Mouse (Mus musculus): ENCODE measurements around the gene Sval1.

Gene Sval1

DNA sequence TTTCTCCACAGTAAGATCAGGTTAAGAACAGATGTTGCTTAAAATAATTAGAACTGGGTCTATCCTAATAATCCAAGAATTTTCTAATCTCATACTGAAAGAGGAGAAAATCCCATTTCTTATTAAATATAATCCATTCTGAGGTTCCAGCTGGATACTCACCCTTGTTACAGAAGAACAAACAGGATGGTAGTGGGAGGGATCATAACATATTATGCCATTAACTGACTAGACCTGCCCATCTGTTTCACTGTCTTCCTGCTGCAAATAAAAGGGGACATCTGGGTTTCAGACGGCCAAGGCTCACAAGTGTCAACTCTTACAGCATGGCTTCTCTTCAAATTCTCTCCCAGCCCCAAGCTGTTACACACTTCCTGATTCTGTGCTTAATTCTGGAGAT lies at the start of gene Sval1:
TSS of gene Sval1 (plus strand) at position 301 of the 400 bp plus-strand sequence.
- no peak for DNase-seq (ENCODE audit: low spot score in 2 of 2)

GRCm38 (mm10) chr6:41911625-41912024 lies 39.8 kb upstream of the Sval1 start:
- DNase-seq (ENCODE audit: low spot score in 2 of 2), result peak in 1 of 2 experiments; percentile 21

DNA sequence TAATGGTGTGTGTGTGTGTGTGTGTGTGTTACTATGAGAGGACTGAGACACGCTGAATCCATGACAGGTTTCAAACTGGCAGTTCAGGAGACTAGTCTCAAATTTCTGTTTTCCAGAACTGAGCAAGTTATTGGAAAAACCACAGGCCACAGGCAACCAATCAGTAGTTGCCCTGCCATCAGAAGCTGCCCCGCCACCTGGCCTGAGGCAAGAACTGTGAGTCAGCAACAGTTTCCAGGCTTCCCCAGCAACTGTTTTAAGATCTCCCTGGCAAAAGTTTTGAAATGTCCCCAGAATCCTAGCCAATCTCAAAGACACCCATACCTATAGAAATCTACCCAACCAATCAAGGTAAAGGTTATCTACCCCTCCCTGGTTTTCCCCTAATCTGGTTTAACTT lies 36.5 kb upstream of the Sval1 start:
- DNase-seq (ENCODE audit: low spot score in 2 of 2), result no peak

DNA sequence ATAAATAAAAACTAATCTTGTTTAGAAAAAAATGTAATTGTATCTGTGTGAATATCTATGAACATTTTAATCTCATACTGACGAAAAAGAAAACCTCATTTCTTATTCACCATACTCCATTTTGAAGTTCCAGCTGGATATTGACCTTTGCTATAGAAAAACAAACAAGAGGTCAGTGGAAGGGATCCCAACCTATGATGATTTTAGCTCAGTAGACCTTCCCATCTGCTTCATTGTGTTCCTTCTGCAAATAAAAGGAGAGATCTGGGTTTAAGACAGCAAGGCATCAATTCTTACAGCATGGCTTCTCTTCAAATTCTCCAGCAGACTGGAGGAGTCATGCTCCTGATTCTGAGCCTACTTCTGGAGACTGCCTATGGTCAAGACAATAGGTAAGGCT lies 16.4 kb downstream of the Sval1 start, which contains the start of gene Sval3:
TSS of gene Sval3 (plus strand) at position 301 of the 400 bp plus-strand sequence.
- no peak for DNase-seq (ENCODE audit: low spot score in 2 of 2)

All from right cerebral cortex, postnatal 10 days (tissue).